Mouse (Mus musculus): ENCODE results near the gene Pts. TPM values are rescaled to one million over a fixed set of nuclear protein-coding genes. Genes with fewer than 3 reads are reported as not detected.

The Pts gene
- polyA plus RNA-seq, 1 experiment = 34.3 TPM

DNA sequence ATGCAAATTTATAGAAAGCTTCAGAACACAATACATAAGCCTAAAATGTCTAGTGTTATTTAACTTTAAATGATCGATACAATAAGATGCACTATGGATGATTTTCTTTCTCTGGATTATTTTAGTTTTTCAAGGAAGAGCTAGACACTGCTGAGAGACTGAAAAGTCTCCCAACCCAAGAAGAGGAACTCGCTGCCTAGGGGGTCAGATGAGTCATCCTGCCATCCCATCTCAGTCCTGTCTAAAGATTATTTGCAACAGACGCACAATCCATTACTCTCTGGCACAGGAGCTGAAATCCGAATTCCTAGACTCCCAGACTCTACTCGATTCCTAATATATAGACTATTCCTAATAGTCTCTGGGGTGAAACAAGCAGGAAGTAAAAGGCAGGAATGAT is 23.7 kb upstream of the Pts start:
- H3K4me3 ChIP-seq (ENCODE audit: low read depth, low read length) = no peak overlapping the region
- no peak overlapping the region for H3K27ac ChIP-seq (ENCODE audit: insufficient read depth, low read length)
- no peaks in the 10 kb centered on the region for H3K9me3 ChIP-seq (replicated peaks; ENCODE audit: control insufficient read depth, insufficient read depth, low read length, poor library complexity, severe bottlenecking)
- no peak overlapping the region for H3K9ac ChIP-seq (ENCODE audit: low read depth, poor library complexity, severe bottlenecking)
- H3K36me3 ChIP-seq (ENCODE audit: control insufficient read depth, insufficient read depth, low read length, poor library complexity, severe bottlenecking) = no peaks in the 10 kb centered on the region
- H3K27me3 ChIP-seq (ENCODE audit: control insufficient read depth, insufficient read depth, low read length, poor library complexity, severe bottlenecking) = no peaks in the 10 kb centered on the region
- no peaks in the 10 kb centered on the region for H3K4me1 ChIP-seq (ENCODE audit: control insufficient read depth, insufficient read depth, low read length)
- no peak for TF ChIP-seq CTCF (IDR thresholded peaks at IDR 0.05; ENCODE audit: low read depth, low read length)

DNA sequence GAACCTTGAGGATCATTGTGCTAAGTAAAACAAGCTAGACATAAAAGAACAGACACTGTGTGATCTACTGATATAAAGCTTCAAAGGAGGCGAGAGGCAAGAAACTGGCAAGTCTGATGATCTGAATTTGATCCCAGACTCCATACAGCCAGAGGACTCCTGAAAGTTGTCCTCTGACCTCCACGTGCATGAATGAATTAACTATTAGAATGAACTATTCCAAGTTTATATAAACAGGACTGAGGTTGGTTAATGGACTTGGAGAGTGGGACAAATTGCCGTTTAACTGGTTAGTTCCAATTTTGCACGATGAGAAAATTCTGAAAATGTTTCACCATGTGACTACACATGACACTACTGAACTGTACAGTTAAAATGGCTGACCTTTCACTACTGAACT is 20.4 kb upstream of the Pts start:
- H3K36me3 ChIP-seq (ENCODE audit: control insufficient read depth, insufficient read depth, low read length, poor library complexity, severe bottlenecking) = no peaks in the 10 kb centered on the region
- H3K9ac ChIP-seq (ENCODE audit: low read depth, poor library complexity, severe bottlenecking) = no peak overlapping the region
- TF ChIP-seq POLR2A (IDR thresholded peaks at IDR 0.05; ENCODE audit: insufficient read depth, low read length) (no peak), CTCF (IDR thresholded peaks at IDR 0.05; ENCODE audit: low read depth, low read length) (no peak), EP300 (IDR thresholded peaks at IDR 0.05; ENCODE audit: insufficient read depth, low read depth, low read length) (no peak)
- no peaks in the 10 kb centered on the region for H3K27me3 ChIP-seq (ENCODE audit: control insufficient read depth, insufficient read depth, low read length, poor library complexity, severe bottlenecking)
- no peaks in the 10 kb centered on the region for H3K4me1 ChIP-seq (ENCODE audit: control insufficient read depth, insufficient read depth, low read length)
- no peak overlapping the region for H3K4me3 ChIP-seq (ENCODE audit: low read depth, low read length)
- H3K27ac ChIP-seq (ENCODE audit: insufficient read depth, low read length) = no peak overlapping the region
- H3K9me3 ChIP-seq (replicated peaks; ENCODE audit: control insufficient read depth, insufficient read depth, low read length, poor library complexity, severe bottlenecking) = no peaks in the 10 kb centered on the region

- Histone ChIP-seq H3K36me3 (ENCODE audit: control insufficient read depth, insufficient read depth, low read length, poor library complexity, severe bottlenecking) (no peaks in the 10 kb centered on the region), H3K9ac (ENCODE audit: low read depth, poor library complexity, severe bottlenecking) (no peak overlapping the region), H3K9me3 (replicated peaks; ENCODE audit: control insufficient read depth, insufficient read depth, low read length, poor library complexity, severe bottlenecking) (no peaks in the 10 kb centered on the region)
These were observed 19.4 kb upstream of the Pts start for GRCm38 (mm10) chr9:50547859-50548478.

GRCm38 (mm10) chr9:50542401-50542800 is 13.9 kb upstream of the Pts start:
- H3K4me1 ChIP-seq (ENCODE audit: control insufficient read depth, insufficient read depth, low read length) = no peaks in the 10 kb centered on the region
- no peaks in the 10 kb centered on the region for H3K27me3 ChIP-seq (ENCODE audit: control insufficient read depth, insufficient read depth, low read length, poor library complexity, severe bottlenecking)
- TF ChIP-seq CTCF (IDR thresholded peaks at IDR 0.05; ENCODE audit: low read depth, low read length) (no peak), POLR2A (IDR thresholded peaks at IDR 0.05; ENCODE audit: insufficient read depth, low read length) (no peak), EP300 (IDR thresholded peaks at IDR 0.05; ENCODE audit: insufficient read depth, low read depth, low read length) (no peak)
- no peak overlapping the region for H3K4me3 ChIP-seq (ENCODE audit: low read depth, low read length)
- H3K36me3 ChIP-seq (ENCODE audit: control insufficient read depth, insufficient read depth, low read length, poor library complexity, severe bottlenecking) = no peaks in the 10 kb centered on the region
- H3K9ac ChIP-seq (ENCODE audit: low read depth, poor library complexity, severe bottlenecking) = no peak overlapping the region
- no peaks in the 10 kb centered on the region; the same call in 1 of the 2 replicates for H3K9me3 ChIP-seq (replicated peaks; ENCODE audit: control insufficient read depth, insufficient read depth, low read length, poor library complexity, severe bottlenecking)
- H3K27ac ChIP-seq (ENCODE audit: insufficient read depth, low read length) = no peak overlapping the region

More at GRCm38 (mm10) chr9:50547859-50548478, 19.4 kb upstream of the Pts start:
- Histone ChIP-seq H3K27me3 (ENCODE audit: control insufficient read depth, insufficient read depth, low read length, poor library complexity, severe bottlenecking) (no peaks in the 10 kb centered on the region), H3K27ac (ENCODE audit: insufficient read depth, low read length) (no peak overlapping the region), H3K4me3 (ENCODE audit: low read depth, low read length) (no peak overlapping the region), H3K4me1 (ENCODE audit: control insufficient read depth, insufficient read depth, low read length) (no peaks in the 10 kb centered on the region)
- TF ChIP-seq CTCF (IDR thresholded peaks at IDR 0.05; ENCODE audit: low read depth, low read length) (no peak), EP300 (IDR thresholded peaks at IDR 0.05; ENCODE audit: insufficient read depth, low read depth, low read length) (no peak), POLR2A (IDR thresholded peaks at IDR 0.05; ENCODE audit: insufficient read depth, low read length) (no peak)

DNA sequence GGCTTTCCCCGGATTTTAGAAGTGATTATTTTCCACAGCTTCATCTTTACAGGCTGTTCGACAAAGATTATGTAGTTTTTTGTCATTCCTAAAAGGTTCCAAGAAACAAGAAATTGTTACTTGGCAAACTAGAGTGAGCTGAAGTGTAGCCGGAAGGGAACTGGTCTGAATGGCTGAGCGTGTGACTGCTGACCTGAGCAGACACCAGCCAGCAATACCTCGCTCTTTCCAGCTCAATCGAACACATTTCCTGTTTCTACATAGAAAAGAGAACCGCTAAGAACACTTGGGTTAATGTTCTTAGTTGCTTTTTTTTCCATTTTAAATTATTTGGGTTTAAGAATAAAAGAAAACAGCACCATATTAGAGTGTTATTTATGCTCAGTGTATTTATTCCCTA is 11.6 kb upstream of the Pts start:
- TF ChIP-seq CTCF (IDR thresholded peaks at IDR 0.05; ENCODE audit: low read depth, low read length) (no peak), EP300 (IDR thresholded peaks at IDR 0.05; ENCODE audit: insufficient read depth, low read depth, low read length) (no peak)
- Histone ChIP-seq H3K4me1 (ENCODE audit: control insufficient read depth, insufficient read depth, low read length) (no peaks in the 10 kb centered on the region), H3K9me3 (replicated peaks; ENCODE audit: control insufficient read depth, insufficient read depth, low read length, poor library complexity, severe bottlenecking) (no peaks in the 10 kb centered on the region; the same call in 1 of the 2 replicates), H3K9ac (ENCODE audit: low read depth, poor library complexity, severe bottlenecking) (no peak overlapping the region), H3K27ac (ENCODE audit: insufficient read depth, low read length) (no peak overlapping the region), H3K4me3 (ENCODE audit: low read depth, low read length) (no peak overlapping the region), H3K27me3 (ENCODE audit: control insufficient read depth, insufficient read depth, low read length, poor library complexity, severe bottlenecking) (no peaks in the 10 kb centered on the region), H3K36me3 (ENCODE audit: control insufficient read depth, insufficient read depth, low read length, poor library complexity, severe bottlenecking) (no peaks in the 10 kb centered on the region)

GRCm38 (mm10) chr9:50537295-50537694 is 8.8 kb upstream of the Pts start:
- Histone ChIP-seq H3K4me1 (ENCODE audit: control insufficient read depth, insufficient read depth, low read length) (no peaks in the 10 kb centered on the region), H3K27me3 (ENCODE audit: control insufficient read depth, insufficient read depth, low read length, poor library complexity, severe bottlenecking) (no peaks in the 10 kb centered on the region), H3K4me3 (ENCODE audit: low read depth, low read length) (no peak overlapping the region), H3K27ac (ENCODE audit: insufficient read depth, low read length) (no peak overlapping the region), H3K9ac (ENCODE audit: low read depth, poor library complexity, severe bottlenecking) (no peak overlapping the region), H3K9me3 (replicated peaks; ENCODE audit: control insufficient read depth, insufficient read depth, low read length, poor library complexity, severe bottlenecking) (no peaks in the 10 kb centered on the region; the same call in 1 of the 2 replicates), H3K36me3 (ENCODE audit: control insufficient read depth, insufficient read depth, low read length, poor library complexity, severe bottlenecking) (no peaks in the 10 kb centered on the region)
- no peak for TF ChIP-seq CTCF (IDR thresholded peaks at IDR 0.05; ENCODE audit: low read depth, low read length)
- TF ChIP-seq POLR2A (IDR thresholded peaks at IDR 0.05; ENCODE audit: insufficient read depth, low read length) = no peak
- no peak for TF ChIP-seq EP300 (IDR thresholded peaks at IDR 0.05; ENCODE audit: insufficient read depth, low read depth, low read length)
